Mouse (Mus musculus) CH12.LX (cell line): ENCODE results near the gene Lemd2. TPM values are rescaled to one million over a fixed set of nuclear protein-coding genes. Genes with fewer than 3 reads are reported as not detected.

Experiments used
- DNase-seq: peaks from one replicate; pipeline ENCODE4 v3.0.0-alpha.2; 2013; ENCODE audit errors: extremely low read depth
- H3K27ac ChIP-seq: 2 replicates; pipeline ENCODE4 v1.5.1; 2012; ENCODE audit warnings: low read depth, mild to moderate bottlenecking, control low read depth, moderate library complexity; ENCODE audit not compliant: insufficient read depth
- H3K27me3 ChIP-seq: replicated peaks from 2 replicates; pipeline ENCODE3; 2012; ENCODE audit warnings: inconsistent platforms
- H3K36me3 ChIP-seq, 2 experiments: replicated peaks in 1 of 2; 2 replicates each; pipeline versions ENCODE3 to v1.6.1; 2012; ENCODE audit warnings: inconsistent platforms in 1 of 2, low read length in 1 of 2, mild to moderate bottlenecking in 1 of 2, mixed read lengths in 1 of 2, moderate library complexity in 1 of 2; ENCODE audit not compliant: control insufficient read depth in 1 of 2, insufficient read depth in 1 of 2
- H3K4me1 ChIP-seq, 2 experiments: 2 replicates each; pipeline ENCODE4 v1.6.1; 2012; ENCODE audit warnings: inconsistent platforms in 1 of 2, moderate library complexity in 1 of 2; ENCODE audit not compliant: insufficient read depth in 2 of 2, control insufficient read depth in 1 of 2
- H3K4me2 ChIP-seq: 2 replicates; pipeline ENCODE4 v1.6.1; 2012; ENCODE audit warnings: low read depth, mild to moderate bottlenecking, control low read depth; ENCODE audit not compliant: poor library complexity, insufficient read depth, severe bottlenecking
- H3K4me3 ChIP-seq, 3 experiments: fragments of 150-350 bp in 1 of 3; sonication (generic) in 1 of 3; replicated peaks in 1 of 3; 2 replicates each; pipeline versions ENCODE3 to v1.5.1; 2011 to 2012; ENCODE audit warnings: low read depth in 2 of 3, low read length in 2 of 3, mild to moderate bottlenecking in 2 of 3, moderate library complexity in 2 of 3, control low read depth in 1 of 3, improper control_type of control experiment in 1 of 3, inconsistent platforms in 1 of 3, mixed read lengths in 1 of 3; ENCODE audit not compliant: poor library complexity in 1 of 3
- H3K79me2 ChIP-seq: replicated peaks from 2 replicates; pipeline ENCODE4 v1.6.1; 2012; ENCODE audit warnings: mild to moderate bottlenecking, moderate library complexity; ENCODE audit not compliant: control insufficient read depth, poor library complexity, insufficient read depth, severe bottlenecking; ENCODE audit errors: extremely low read depth
- H3K9ac ChIP-seq: 2 replicates; pipeline ENCODE4 v1.6.1; 2012; ENCODE audit warnings: low read depth, mild to moderate bottlenecking, control low read depth, moderate library complexity; ENCODE audit not compliant: insufficient read depth
- H3K9me3 ChIP-seq: replicated peaks from 2 replicates; pipeline ENCODE3; 2012; ENCODE audit warnings: low read length, inconsistent platforms, mixed read lengths
- BHLHE40 ChIP-seq: IDR thresholded peaks from 2 replicates; pipeline ENCODE4 v1.6.1; 2011; ENCODE audit warnings: mild to moderate bottlenecking, low read depth, low read length, improper control_type of control experiment
- CHD2 ChIP-seq: IDR thresholded peaks from 2 replicates; pipeline ENCODE4 v1.6.1; 2011; ENCODE audit warnings: low read length, improper control_type of control experiment
- EP300 ChIP-seq: IDR thresholded peaks from 2 replicates; pipeline ENCODE4 v1.6.1; 2011; ENCODE audit warnings: low read length, improper control_type of control experiment
- GABPA ChIP-seq: IDR thresholded peaks from 2 replicates; pipeline ENCODE4 v1.6.1; 2012; ENCODE audit warnings: low read depth, low read length, improper control_type of control experiment, inconsistent platforms; ENCODE audit not compliant: insufficient replicate concordance
- JUN ChIP-seq: IDR thresholded peaks from 2 replicates; pipeline ENCODE4 v1.6.1; 2011; ENCODE audit warnings: low read depth, mild to moderate bottlenecking, low read length, improper control_type of control experiment, moderate library complexity; ENCODE audit not compliant: insufficient read depth
- KAT2A ChIP-seq: IDR thresholded peaks from 2 replicates; pipeline ENCODE4 v1.6.1; 2012; ENCODE audit warnings: low read length, improper control_type of control experiment, inconsistent platforms; ENCODE audit not compliant: insufficient replicate concordance
- MAFK ChIP-seq: IDR thresholded peaks from 2 replicates; pipeline ENCODE4 v1.6.1; 2011; ENCODE audit warnings: low read length, improper control_type of control experiment; ENCODE audit not compliant: insufficient replicate concordance
- PAX5 ChIP-seq: IDR thresholded peaks from 2 replicates; pipeline ENCODE4 v1.6.1; 2012; ENCODE audit warnings: low read length, inconsistent platforms, mixed read lengths
- POLR2A ChIP-seq: IDR thresholded peaks from 2 replicates; pipeline ENCODE4 v1.6.1; 2011; ENCODE audit warnings: low read depth, mild to moderate bottlenecking, improper control_type of control experiment, low read length
- POLR2AphosphoS2 ChIP-seq: IDR thresholded peaks from 2 replicates; pipeline ENCODE4 v1.6.1; 2011; ENCODE audit warnings: low read depth, low read length, improper control_type of control experiment
- TBP ChIP-seq: conservative IDR thresholded peaks from 2 replicates; pipeline ENCODE4 v1.6.1; 2011; ENCODE audit warnings: low read depth, low read length, improper control_type of control experiment
- ZMIZ1 ChIP-seq: IDR thresholded peaks from 2 replicates; pipeline ENCODE4 v1.6.1; 2012; ENCODE audit warnings: low read depth, mild to moderate bottlenecking, inconsistent platforms, low read length, improper control_type of control experiment
- ZNF384 ChIP-seq: IDR thresholded peaks from 2 replicates; pipeline ENCODE4 v1.6.1; 2012; ENCODE audit warnings: low read depth, low read length, improper control_type of control experiment, inconsistent platforms
- dilution Hi-C: fragments of 300-500 bp; cut with MboI; formaldehyde crosslinking; loops from 2 replicates; pipeline ENCODE4 v1.14.3; 2020; ENCODE audit warnings: low sequenced_read_pairs; ENCODE audit not compliant: extremely low pct_unique_long_range_greater_than_20kb, extremely low pct_ligation_motif_present
- in situ Hi-C: fragments of 300-500 bp; cut with MboI; formaldehyde crosslinking; loops from 3 replicates; pipeline ENCODE4 v1.14.3; 2019; ENCODE audit warnings: low sequenced_read_pairs, low pct_ligation_motif_present, low pct_unique_long_range_greater_than_20kb, mixed read lengths
- polyA plus RNA-seq: library from polyadenylated mRNA; unstranded; fragments of >175 nt; gene quantifications from 2 replicates; pipeline ENCODE4 v1.2.1, GENCODE M21; 2012; ENCODE audit warnings: low read depth; ENCODE audit not compliant: insufficient read length
- total RNA-seq, 2 experiments: library from RNA; depleted of rRNA; stranded (reverse); fragments of 300-350 nt in 1 of 2; fragments of >200 nt in 1 of 2; gene quantifications; 2 replicates each; pipeline ENCODE4 v1.2.3; 2012 to 2014

Lemd2 gene
- total and polyA plus RNA-seq, 3 experiments = 15.1 to 28.8 (median 18.4) TPM

- H3K4me1 ChIP-seq = no peaks in the 10 kb centered on the region
- in situ Hi-C loops (no loop called here), dilution Hi-C loops (no loop called here)
- no peak overlapping the region for H3K27ac ChIP-seq
- no peaks in the 10 kb centered on the region for H3K79me2 ChIP-seq
- no peak overlapping the region for H3K9ac ChIP-seq
- H3K9me3 ChIP-seq = peaks cover 19% of the 10 kb centered on the region
- TF ChIP-seq JUN = no peak
- TF ChIP-seq ZMIZ1 = no peak
- TF ChIP-seq TBP = no peak
- no peak for TF ChIP-seq POLR2AphosphoS2
- no peak for TF ChIP-seq GABPA
- no peak for TF ChIP-seq KAT2A
- TF ChIP-seq ZNF384 = no peak
- no peak for TF ChIP-seq BHLHE40
- TF ChIP-seq CHD2 = no peak
- TF ChIP-seq EP300 = no peak
- no peaks in the 10 kb centered on the region for H3K36me3 ChIP-seq
- no peak overlapping the region for H3K4me3 ChIP-seq
- DNase-seq = no peak
- H3K27me3 ChIP-seq = peaks cover 67% of the 10 kb centered on the region
- no peak overlapping the region for H3K4me2 ChIP-seq
Measured at GRCm38 (mm10) chr17:27225801-27226200, 21.5 kb upstream of the Lemd2 start.

DNA sequence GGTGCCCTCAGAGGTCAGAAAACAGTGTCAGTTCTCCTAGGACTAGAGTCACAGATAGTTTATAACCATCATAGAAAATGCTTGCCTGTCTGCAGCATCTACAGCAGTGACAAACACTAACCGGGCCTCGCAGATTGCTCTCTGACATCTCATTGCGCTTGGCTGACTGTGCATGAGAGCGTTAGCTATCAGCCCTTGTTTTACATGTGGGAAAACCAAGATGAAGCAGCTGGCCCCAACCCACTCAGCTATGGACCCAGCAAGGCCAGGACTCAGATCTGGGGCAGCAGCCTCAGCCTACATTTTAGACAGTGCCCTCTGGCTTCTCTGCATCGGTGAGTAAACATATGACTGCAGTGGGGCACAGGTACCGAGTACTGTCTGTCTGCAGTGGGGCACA lies 19.6 kb upstream of the Lemd2 start:
- dilution Hi-C loops (no loop called here), in situ Hi-C loops (no loop called here)

GRCm38 (mm10) chr17:27221562-27221961 lies 17.3 kb upstream of the Lemd2 start:
- no peaks in the 10 kb centered on the region for H3K79me2 ChIP-seq
- H3K9me3 ChIP-seq = peaks cover 19% of the 10 kb centered on the region
- H3K27ac ChIP-seq = no peak overlapping the region
- no peak for DNase-seq
- no peak for TF ChIP-seq PAX5
- no peak overlapping the region for H3K4me3 ChIP-seq
- H3K4me2 ChIP-seq = no peak overlapping the region
- no peaks in the 10 kb centered on the region for H3K36me3 ChIP-seq
- no peak overlapping the region for H3K9ac ChIP-seq
- dilution Hi-C loops = no loop called here
- H3K4me1 ChIP-seq = peaks cover 8 to 10% of the 10 kb centered on the region in 2 experiments
- H3K27me3 ChIP-seq = peaks cover 67% of the 10 kb centered on the region
- in situ Hi-C loops = no loop called here

More for the DNA sequence above, 19.6 kb upstream of the Lemd2 start:
- Histone ChIP-seq H3K79me2 (no peaks in the 10 kb centered on the region), H3K9me3 (peaks cover 19% of the 10 kb centered on the region)
- no peak for TF ChIP-seq MAFK
- no peak for TF ChIP-seq POLR2A
- TF ChIP-seq, all 38 proteins: peak for 0
- Histone ChIP-seq H3K27me3 (peaks cover 66% of the 10 kb centered on the region), H3K9ac (no peak overlapping the region), H3K27ac (no peak overlapping the region), H3K4me1 (peaks cover 5% of the 10 kb centered on the region in 2 experiments; a peak in 3 of 4 replicates), H3K4me2 (no peak overlapping the region), H3K4me3 (no peak overlapping the region), H3K36me3 (no peaks in the 10 kb centered on the region)
- DNase-seq = no peak
